Mouse (Mus musculus) liver, embryonic 14.5 days (tissue): ENCODE data around the gene Kiss1r.

Experiments
- CTCF ChIP-seq: IDR thresholded peaks from 2 replicates; pipeline ENCODE4 v1.5.1; 2016; ENCODE audit warnings: antibody characterized with exemption, low read depth, control low read depth
- EP300 ChIP-seq: IDR thresholded peaks from 2 replicates; pipeline ENCODE4 v1.6.1; 2016; ENCODE audit warnings: antibody characterized with exemption, low read depth

- TF ChIP-seq CTCF = no peak
- TF ChIP-seq EP300 = no peak
Observed at GRCm38 (mm10) chr10:79916081-79916480, 690 bp upstream of the Kiss1r start.
